Mouse (Mus musculus): ENCODE data around the gene Kcnh1.

Kcnh1 gene

GRCm38 (mm10) chr1:192315392-192316070, 125.0 kb downstream of the Kcnh1 start:
- DNase-seq (ENCODE audit: low spot score in 2 of 2) = no peak

DNA sequence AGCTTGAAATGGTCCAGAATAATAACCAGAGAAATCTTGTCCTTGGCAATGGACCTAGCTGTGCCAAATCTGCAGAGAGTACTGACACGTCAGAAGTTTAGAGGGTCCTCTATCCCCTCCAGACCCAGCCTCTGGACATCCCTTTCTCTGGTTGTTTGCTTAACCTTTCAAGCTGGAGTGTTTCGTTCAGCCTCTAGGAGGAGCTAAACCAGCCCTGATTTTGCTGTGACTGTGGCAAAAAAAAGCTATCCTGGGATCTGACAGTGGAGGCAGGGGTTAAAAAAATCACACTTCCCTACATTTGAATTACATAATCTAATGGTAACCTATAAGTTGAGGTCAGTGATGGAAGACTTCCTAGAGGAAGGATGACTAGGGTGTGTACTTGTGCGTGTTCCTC, 133.6 kb downstream of the Kcnh1 start:
- DNase-seq (ENCODE audit: low spot score in 2 of 2) = no peak

DNA sequence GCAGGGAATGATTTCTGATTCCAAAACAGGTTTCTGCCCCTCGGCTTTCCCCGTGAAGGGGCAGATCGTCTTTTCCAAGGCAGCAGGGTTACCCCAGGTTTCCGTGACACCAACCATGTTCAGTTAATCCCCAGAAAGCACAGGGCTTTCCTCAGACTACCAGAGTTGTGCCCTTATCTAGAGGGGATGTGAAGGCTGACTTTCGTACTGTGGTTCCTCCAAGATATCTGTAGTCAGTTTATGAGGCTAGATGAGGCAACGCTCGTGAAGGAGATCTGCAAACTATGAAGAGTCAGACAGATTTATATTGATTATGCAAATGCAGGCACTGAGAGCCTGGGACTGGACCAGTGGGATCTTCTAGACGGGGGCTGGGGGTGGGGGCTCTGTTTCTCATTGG, 136.5 kb downstream of the Kcnh1 start:
- no peak for DNase-seq (ENCODE audit: low spot score in 2 of 2)

- no peak for DNase-seq (ENCODE audit: low spot score in 2 of 2)
Observed at GRCm38 (mm10) chr1:192331207-192331606, 140.6 kb downstream of the Kcnh1 start.

GRCm38 (mm10) chr1:192336029-192336428, 145.5 kb downstream of the Kcnh1 start:
- no peak for DNase-seq (ENCODE audit: low spot score in 2 of 2)

DNA sequence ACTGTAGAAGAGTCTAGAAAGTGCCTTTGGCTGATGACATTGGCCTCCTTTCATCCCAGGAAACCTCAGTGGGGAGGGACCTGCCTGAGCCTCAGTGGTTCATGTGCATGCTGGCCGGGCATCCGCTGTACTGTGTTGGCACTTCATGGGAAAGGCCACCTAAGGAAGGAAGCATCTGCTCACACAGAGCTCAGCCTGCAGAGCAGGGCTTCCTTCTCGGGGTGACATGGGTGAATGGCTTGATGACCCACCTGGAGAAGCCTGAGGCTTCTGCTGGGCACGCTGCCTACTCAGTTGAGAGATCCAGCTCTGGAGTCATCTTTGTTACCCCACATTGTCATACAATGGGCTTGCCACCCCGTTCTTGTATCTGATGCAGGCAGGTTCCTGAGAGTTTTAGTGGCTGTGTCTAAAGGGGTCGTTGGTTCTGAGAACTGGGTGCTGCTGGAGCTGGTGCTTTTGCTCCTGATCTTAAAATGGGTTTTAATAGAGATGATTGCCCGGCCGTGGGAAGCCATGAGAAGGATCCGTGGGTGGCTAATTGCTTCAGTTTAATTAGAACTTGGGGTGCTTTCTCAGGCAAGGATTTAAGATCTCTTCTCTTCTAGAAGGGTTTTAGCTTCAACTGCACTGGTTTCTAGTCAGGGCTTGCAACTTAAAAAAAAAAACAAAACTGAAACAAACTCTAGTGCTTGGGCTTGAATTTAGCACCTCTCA, 148.9 kb downstream of the Kcnh1 start:
- DNase-seq (ENCODE audit: low spot score in 2 of 2) = no peak

GRCm38 (mm10) chr1:192341774-192342173, 151.2 kb downstream of the Kcnh1 start:
- DNase-seq (ENCODE audit: low spot score in 2 of 2) = no peak

- DNase-seq (ENCODE audit: low spot score in 2 of 2) = no peak
Observed at GRCm38 (mm10) chr1:192343996-192344395, 153.4 kb downstream of the Kcnh1 start.

GRCm38 (mm10) chr1:192347327-192347726, 156.8 kb downstream of the Kcnh1 start:
- no peak for DNase-seq (ENCODE audit: low spot score in 2 of 2)

DNA sequence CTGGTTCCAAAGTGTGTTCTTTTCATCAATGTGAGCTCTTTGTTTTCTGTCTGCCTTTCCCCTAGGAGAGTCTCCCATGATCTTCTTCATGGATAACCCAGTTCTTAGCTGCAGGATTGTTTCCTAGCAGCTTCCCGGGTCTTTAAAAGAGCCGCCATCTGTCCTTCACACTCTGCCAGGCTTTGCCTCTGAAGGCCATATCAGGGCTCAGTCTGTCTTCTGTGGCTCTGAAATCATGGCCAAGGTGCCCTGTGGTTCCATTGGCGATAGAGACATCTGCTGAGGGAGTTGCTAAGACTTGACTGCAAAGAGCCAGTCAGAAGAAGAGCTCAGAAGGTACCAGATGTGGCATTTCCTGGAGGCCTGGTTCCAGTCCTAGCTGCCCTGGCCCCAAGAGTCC, 165.7 kb downstream of the Kcnh1 start:
- DNase-seq (ENCODE audit: low spot score in 2 of 2) = no peak

DNA sequence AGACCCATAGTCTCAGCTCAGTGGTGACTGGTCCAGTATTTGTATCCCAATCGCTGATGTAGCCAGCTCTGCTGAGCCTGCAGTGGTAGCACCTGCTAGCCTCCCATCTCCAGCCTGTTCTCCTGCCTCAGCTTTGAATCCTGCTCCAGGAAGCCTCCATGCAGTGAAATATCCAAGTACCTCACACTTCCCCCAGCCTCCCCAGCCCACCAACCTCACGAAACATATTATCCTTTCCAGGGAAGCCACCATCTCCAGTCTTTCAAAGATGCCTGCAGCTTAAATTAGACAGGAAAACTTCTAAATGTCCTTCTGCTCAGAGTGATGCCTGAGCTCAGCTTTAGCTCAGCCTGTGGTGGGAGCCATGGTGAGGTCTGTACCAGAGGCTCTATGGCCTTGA, 168.6 kb downstream of the Kcnh1 start:
- no peak for DNase-seq (ENCODE audit: low spot score in 2 of 2)

DNA sequence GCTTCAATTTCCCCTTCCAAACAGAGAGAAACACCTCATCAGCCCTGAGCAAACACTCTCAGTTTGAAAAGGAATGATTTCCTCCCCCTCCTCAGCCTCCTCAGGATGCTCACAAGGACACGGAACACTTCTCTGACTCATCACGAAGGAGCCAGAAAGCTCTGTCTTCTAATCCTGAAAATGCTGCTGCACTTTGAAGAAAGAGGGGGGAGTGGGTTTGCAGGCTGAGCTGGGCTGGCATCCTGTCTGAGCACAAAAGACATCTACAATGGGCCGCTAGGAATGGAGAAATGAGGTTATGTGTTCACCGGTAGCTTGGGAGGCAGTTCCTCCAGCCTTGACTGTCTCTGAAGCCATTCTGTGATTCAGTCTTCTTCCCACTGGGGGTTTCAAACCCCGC, 177.8 kb downstream of the Kcnh1 start:
- no peak for DNase-seq (ENCODE audit: low spot score in 2 of 2)

DNA sequence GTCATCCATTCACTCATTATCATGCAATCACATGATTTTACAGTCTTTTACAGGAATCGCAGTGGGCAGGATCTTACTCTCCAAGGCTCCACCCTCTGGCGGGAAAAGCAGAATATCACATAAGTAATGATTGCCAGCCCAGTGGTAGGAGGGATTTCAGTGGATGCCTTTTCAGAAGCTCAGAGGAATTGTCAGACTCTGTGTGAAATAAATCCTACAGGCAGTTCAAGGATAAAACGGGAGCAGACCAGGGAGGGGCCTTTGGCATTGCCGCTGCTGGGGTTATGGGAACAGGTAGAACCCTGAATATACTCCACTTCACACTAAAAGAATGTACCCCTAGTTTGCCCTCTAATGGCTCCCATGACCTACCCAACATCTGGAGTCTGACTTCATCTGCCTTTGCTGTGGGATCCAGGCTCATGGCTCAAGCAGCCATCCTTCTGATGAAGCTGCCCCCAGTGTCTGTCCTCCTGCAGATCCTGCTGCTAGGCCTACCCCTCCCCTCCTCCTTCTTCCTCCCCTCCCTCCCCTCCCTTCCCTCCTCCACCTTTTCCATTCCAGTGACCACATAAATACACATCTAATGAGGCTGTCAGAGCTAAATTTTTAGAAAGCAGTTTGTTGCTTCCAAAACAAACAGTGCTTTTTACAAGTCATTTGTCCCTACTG, 181.5 kb downstream of the Kcnh1 start:
- no peak for DNase-seq (ENCODE audit: low spot score in 2 of 2)

DNA sequence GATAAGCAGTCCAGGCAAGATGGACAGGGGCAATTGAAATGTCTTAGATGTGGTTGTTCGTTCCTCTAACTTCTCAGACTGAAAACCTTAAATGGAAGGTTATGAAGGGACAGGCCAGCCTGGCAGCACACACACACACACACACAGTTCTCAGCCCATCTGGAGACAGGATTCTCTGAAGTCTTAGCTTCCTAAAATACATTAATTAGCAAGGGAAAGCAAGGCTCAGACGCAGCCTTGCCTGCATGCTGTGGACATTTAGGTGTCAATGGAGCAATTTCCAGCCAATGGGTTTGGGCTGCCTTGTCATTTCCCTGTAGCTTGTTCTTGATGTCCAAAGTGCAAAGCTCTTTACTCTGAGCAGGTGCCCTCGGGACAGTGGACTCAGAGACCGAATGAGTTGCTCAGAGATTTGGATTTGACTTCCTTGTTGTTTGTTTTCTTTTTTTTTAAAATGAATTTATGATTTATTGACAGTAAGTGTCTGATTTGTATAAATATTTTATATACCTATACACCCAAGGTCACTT, 188.0 kb downstream of the Kcnh1 start:
- DNase-seq (ENCODE audit: low spot score in 2 of 2) = no peak

DNA sequence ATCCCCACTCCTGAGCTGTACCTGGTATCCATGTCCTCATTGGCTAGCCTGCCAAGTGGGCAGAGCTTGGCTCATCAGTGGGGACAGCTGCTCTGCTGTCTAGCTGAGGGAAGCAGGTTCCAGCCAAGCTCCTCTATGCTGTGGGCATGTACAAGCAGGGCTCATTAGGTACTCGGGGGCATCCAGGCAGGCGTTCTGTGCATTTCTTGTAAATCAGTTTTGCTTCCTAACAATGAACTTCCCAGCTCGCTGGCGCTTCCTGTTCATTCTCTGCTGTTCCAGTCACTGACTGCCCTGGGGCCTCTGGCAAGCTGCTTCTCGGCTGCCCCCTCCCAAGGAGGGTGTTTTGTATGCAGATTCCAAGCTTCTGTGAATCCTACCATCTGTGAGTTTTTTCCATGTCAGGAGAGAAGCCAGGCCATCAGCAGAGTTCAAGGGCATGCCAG, 190.0 kb downstream of the Kcnh1 start:
- DNase-seq (ENCODE audit: low spot score in 2 of 2) = no peak

DNA sequence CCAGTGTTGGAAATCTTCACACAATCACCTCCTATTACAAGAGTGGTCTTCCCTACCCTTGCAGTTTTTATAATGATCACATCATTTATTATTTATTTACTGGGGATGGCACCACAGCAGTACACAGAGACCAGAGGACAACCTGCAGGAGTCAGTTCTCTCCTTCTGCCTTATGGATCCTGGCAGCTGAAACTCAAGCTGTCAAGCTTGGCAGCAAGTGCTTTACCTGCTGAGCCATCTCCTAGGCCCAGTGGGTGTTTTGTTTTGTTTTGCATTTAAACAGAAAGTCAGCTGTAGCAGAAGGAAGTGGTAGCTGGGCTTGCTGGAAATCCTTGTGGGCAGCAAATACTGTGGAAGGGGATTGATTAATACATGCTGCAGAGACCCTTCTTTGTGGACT, 197.1 kb downstream of the Kcnh1 start:
- DNase-seq (ENCODE audit: low spot score in 2 of 2) = no peak

DNA sequence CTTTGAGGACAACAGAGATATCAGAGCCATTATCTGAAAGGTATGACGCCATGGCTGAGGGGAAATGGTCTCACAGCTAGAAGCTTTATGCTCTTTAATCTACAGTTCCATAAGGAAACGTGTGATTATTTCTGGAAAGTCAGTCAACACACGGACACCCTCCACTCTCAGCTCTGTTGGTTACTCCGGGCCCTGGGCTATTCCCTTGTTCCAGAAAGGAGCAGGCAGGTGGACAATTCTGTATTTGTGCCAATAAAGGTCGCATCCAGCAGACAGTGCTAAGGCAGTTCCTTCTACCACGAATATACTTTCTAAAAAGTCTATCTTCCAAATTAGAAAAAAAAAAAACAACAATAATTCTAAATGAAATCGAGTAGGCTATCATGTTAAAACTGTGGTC, 200.5 kb downstream of the Kcnh1 start:
- DNase-seq (ENCODE audit: low spot score in 2 of 2) = no peak

DNA sequence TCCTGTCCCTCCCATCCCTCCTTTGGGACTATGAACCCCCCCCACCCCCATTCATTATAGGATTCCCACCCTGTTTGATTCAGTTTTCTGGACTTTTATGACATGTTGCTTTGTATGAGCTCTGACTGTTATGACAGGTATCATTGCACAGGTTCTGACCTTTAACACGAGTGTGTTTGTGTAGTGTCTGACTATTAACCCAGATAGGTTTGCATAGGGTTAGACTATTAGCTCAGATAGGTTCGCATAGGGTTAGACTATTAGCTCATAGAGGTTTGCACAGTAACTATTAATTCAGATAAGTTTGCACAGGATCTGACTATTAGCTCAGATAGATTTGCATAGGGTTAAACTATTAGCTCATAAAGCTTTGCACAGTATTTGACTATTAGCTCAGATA, 201.7 kb downstream of the Kcnh1 start:
- DNase-seq (ENCODE audit: low spot score in 2 of 2) = no peak

DNA sequence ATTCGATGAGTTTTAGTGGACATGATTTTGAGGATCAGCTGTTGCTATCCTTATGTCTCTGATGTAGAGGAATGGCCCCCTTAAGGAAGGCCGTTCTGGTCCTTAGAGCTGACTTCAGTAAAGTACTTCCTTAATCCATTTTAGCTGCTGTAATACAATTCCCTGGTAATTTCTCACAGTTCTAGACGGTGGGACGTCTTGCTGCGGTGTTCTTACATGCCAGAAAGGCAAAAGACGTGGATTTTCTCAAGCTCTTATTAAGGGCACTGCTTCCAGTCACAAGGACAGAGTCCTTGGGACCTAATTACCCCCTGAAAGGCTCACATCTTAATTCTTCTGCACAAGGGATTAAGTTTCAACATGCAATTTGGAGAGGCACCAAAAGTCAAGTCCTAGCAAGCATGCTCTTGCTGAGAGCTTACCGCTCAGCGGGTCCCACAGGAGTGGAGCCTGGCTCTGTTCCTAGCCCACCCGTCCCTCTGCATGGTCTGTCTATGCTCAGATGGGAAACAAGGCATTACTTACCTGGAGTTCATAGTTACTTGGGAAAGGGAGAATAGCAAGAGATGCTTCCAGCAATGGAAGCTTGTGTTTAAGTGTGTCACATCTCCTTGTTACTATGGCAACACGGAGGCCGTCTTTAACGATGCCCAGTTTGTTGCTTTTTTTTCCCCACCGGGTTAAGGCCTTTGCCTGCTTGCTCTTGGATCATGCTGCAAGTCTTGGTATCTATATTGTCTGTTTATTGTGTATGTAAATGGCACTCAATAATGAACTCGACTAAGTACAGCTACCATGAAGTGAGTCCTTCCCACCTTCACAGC, 209.3 kb downstream of the Kcnh1 start:
- DNase-seq (ENCODE audit: low spot score in 2 of 2) = no peak

DNA sequence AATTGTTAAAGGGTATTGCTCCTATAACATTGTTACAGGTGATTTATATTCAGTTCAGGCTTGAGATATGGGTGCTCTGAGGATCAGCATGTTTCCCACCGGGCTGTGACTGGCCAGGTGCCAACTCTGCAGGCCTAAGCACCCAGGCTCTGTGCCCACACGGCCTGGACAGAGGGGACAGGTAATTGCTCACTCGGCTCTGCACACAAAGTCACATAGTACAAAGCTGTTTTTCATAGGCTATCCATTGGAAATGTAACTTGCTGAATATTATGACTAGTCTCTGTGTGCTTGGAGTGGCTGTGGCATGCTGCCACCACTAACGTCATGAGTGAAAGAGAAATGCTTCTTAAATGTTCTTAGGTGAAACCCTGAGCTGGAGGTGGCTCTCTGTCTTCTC, 210.4 kb downstream of the Kcnh1 start:
- no peak for DNase-seq (ENCODE audit: low spot score in 2 of 2)

- DNase-seq (ENCODE audit: low spot score in 2 of 2) = no peak
Observed at GRCm38 (mm10) chr1:192402911-192403704, 212.5 kb downstream of the Kcnh1 start.
